Mouse (Mus musculus): ENCODE results near the gene Snx4.
A peak's percentile ranks its signal among the peaks of the same experiment; 100 is the strongest.
"Not testable (repeated sequence)": the region's sequence is repeated elsewhere in the genome, so short reads cannot be mapped to it uniquely, and the experiment has no call there.

Snx4 gene

GRCm38 (mm10) chr16:33251194-33252051 lies at the start of gene Snx4:
Snx4 (plus strand) TSS chr16:33251442.
- peak; percentile 92 for DNase-seq (ENCODE audit: low read depth, low spot score)

- no peak for DNase-seq (ENCODE audit: low read depth, low spot score)
Measured at GRCm38 (mm10) chr16:33210812-33211211, 40.4 kb upstream of the Snx4 start.

DNA sequence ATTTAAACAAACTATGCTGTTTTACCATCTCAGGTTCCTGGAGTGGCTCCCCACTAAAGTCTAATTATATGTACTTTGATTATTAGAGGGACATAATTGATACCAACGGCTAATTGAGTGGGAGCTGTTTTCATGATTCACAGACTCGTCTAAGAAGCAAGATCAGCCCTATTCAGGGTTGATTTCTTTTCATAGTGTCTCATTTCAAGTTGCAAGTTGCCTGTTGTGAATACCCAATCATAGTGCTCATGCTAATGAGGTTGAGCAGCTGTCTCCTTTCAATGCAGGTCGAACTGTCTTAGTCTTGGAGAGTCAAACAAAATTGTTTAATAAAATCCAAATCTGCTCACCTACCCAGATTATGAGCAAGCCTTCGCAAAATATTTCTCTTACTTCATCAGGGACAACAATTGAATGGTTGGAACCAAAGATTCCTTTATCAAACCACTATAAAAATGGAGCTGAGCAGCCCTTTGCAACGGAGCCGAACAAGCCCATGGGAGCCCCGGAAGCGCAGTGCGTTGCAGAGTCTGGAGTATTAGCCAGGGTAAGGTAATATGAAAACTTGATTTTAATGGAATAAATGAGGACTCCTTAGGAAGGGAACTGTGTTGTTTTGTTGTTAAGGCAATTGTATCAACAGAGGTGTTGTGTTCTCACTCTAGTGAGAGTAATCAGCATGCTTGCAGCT lies 34.8 kb upstream of the Snx4 start:
- DNase-seq (ENCODE audit: low read depth, low spot score) = no peak

- not testable (repeated sequence) for DNase-seq (ENCODE audit: low read depth, low spot score)
Measured at GRCm38 (mm10) chr16:33217553-33218085, 33.6 kb upstream of the Snx4 start.

DNA sequence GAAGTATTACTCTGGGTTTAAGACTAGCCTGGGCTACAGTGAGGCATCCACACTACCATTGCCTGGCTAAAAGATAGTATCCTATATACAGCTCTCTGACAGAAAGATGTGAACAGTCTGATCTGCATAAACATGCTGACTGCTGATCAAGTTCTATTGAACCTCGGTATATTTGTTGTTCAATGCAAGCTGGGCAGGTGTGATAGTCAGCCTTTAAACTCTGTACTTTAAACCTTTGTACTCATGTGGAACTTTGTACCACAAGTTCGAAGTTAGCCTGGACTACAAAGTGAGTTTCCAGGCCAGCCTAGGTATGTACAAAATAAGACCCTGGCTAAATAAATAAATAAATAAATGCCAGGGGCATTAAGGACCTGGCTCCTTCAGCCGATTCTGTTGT lies 28.8 kb upstream of the Snx4 start:
- DNase-seq (ENCODE audit: low read depth, low spot score) = no peak

DNA sequence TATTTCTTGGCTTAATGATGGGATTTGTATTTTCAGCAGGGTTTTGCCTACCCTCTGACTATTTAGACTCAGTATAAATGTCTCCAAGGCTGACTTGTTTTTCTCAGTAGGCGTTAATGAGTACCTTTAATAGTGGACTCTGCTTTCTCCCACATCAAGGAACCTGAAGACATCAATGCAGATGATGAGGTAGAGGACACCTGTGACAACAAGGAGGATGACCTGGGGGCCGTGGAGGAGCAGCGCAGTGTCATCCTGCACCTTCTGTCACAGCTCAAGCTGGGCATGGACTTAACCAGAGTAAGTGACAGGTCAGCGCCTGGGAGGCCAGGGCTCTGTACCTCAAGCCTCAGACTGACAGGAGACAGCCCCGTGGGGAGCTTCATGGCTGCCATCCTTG lies 26.9 kb upstream of the Snx4 start:
- no peak for DNase-seq (ENCODE audit: low read depth, low spot score)

GRCm38 (mm10) chr16:33234128-33234527 lies 17.1 kb upstream of the Snx4 start:
- no peak for DNase-seq (ENCODE audit: low read depth, low spot score)

DNA sequence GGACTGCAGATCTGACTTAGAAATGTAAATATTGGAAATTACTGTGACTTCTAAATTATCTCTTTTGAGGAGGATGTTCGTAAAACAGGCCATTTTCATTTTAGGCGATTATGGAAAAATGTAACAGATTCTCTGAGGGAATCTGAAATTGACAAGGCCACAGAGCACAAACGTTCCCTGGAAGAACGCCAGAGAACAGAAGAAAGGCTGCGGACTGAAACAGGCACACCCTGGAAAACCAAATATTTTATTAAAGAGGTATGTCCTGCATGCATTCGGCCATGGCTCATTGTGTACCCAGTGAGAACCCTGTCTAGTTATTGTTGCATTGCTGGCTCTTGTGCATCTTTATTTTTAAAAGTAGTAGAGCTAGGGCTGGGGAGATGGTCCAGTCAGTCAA lies 15.1 kb upstream of the Snx4 start:
- DNase-seq (ENCODE audit: low read depth, low spot score) = no peak

DNA sequence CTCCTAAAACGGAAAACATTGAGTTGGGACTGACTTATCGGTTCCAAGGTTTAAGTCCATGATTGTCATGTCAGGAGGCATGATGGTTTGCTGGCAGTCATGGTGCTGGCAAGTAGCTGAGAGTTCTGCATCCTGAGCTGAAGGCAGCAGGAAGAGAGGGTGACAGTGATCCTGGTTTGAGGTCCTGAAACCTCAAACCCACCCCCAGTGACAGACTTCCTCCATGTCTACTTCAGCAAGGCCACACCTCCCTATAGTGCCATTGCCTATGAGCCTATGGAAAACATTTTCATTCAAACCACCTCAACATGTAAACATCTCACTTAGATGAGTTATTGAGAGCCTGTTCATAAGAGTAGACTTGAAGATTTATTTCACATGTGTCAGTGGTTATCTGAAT lies 11.9 kb upstream of the Snx4 start:
- DNase-seq (ENCODE audit: low read depth, low spot score) = no peak

- no peak for DNase-seq (ENCODE audit: low read depth, low spot score)
Measured at GRCm38 (mm10) chr16:33242046-33242445, 9.2 kb upstream of the Snx4 start.

GRCm38 (mm10) chr16:33244136-33244691 lies 7.0 kb upstream of the Snx4 start:
- DNase-seq (ENCODE audit: low read depth, low spot score) = no peak

GRCm38 (mm10) chr16:33244933-33245470 lies 6.2 kb upstream of the Snx4 start:
- DNase-seq (ENCODE audit: low read depth, low spot score) = no peak

DNA sequence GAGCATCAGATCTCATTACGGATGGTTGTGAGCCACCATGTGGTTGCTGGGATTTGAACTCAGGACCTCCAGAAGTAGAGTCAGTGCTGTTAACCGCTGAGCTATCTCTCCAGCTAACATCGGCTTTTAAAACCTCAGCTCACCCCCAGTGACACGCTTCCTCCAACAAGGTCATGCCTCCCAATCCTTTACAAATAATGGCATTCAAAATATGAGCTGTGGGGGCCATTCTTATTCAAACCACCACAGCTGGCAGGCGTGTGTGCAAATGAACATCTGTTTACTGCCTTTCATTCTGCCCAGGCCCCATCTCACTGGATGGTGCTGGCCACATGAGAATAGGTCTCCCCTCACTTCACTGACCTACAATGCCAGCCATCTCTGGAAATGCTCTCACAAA lies 4.7 kb upstream of the Snx4 start:
- DNase-seq (ENCODE audit: low read depth, low spot score) = no peak

- DNase-seq (ENCODE audit: low read depth, low spot score) = no peak
Measured at GRCm38 (mm10) chr16:33247006-33247405, 4.2 kb upstream of the Snx4 start.

DNA sequence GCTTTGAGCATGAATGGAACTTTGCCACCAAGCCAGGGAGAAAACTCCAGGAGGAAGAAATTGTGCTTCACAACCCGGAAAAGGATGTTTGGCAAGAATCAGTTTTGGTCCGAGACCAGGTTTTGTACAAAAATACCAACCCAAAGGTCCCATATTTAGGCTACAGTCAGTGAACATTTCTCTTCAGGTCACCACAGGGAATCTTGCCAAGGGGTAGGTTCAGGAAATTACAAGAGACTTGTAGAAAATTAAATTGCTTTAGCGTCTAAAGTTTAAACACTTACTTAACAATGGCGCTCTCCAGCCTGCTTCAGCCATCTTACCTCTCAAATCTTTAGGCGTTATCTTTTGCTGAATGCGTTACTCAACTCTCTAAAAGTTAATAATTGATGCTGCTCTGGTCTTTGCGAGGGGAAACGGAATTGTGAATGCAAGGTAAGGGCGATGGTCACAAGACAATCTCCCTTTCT lies 556 bp upstream of the Snx4 start:
- DNase-seq (ENCODE audit: low read depth, low spot score) = no peak

GRCm38 (mm10) chr16:33255601-33256000 lies 4.4 kb downstream of the Snx4 start:
- DNase-seq (ENCODE audit: low read depth, low spot score) = no peak

- DNase-seq (ENCODE audit: low read depth, low spot score) = no peak
Measured at GRCm38 (mm10) chr16:33258530-33258929, 7.3 kb downstream of the Snx4 start.

- no peak for DNase-seq (ENCODE audit: low read depth, low spot score)
Measured at GRCm38 (mm10) chr16:33259824-33260223, 8.6 kb downstream of the Snx4 start.

DNA sequence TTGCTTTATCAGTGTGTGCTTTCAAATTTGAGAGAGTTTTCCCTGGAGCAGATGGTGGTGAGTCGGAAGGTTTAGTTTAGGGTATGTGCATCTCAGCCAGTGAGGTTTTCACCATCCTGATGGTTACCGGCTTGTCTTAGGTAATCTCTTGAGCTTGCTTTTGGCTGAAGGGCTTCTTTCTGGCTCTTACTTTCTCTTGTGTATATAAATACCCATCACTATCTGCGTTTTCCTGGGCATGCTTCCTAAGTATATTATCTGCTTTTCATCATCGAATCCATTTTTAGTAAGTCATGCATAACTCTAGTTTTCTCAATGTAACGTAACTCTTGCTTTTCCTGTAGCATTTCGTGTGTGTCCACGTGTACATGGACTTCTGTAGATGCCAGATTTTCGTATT lies 9.6 kb downstream of the Snx4 start:
- no peak for DNase-seq (ENCODE audit: low read depth, low spot score)

GRCm38 (mm10) chr16:33261584-33262061 lies 10.4 kb downstream of the Snx4 start:
- DNase-seq (ENCODE audit: low read depth, low spot score) = peak; percentile 51

- no peak for DNase-seq (ENCODE audit: low read depth, low spot score)
Measured at GRCm38 (mm10) chr16:33262096-33262495, 10.9 kb downstream of the Snx4 start.
